Mouse (Mus musculus): Measurements from ENCODE around the gene Pmch. TPM values are rescaled to one million over a fixed set of nuclear protein-coding genes. Genes with fewer than 3 reads are reported as not detected.

Gene Pmch
- not detected in 2 replicates for total RNA-seq (2014; fragmentation: Nextera tagmentation)
- total RNA-seq (2017), result not detected in 2 replicates

DNA sequence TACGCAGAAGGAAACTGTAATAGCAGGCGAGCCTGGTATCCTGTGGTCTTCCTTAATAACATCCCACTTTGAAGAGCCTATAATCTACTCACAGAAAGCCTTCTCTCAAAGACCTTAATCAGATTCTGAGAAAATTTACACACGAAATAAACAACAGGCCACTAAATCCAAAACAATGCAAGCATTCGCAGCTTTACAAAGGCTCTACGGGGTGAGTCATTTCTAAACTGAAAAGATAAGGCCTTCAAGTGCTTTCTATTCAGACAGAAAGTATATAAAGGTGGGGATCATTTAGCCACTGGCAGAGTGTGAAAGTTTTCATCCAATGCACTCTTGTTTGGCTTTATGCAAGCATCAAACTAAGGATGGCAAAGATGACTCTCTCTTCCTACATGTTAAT, at the start of gene Pmch:
TSS of gene Pmch (plus strand) at position 301 of the 400 bp plus-strand sequence.
- ATAC-seq (replicated peaks; ENCODE audit: poor library complexity, severe bottlenecking), result no peak

- ATAC-seq (replicated peaks; ENCODE audit: poor library complexity, severe bottlenecking), result no peak
Observed at GRCm38 (mm10) chr10:88044297-88044696, 46.6 kb upstream of the Pmch start.

DNA sequence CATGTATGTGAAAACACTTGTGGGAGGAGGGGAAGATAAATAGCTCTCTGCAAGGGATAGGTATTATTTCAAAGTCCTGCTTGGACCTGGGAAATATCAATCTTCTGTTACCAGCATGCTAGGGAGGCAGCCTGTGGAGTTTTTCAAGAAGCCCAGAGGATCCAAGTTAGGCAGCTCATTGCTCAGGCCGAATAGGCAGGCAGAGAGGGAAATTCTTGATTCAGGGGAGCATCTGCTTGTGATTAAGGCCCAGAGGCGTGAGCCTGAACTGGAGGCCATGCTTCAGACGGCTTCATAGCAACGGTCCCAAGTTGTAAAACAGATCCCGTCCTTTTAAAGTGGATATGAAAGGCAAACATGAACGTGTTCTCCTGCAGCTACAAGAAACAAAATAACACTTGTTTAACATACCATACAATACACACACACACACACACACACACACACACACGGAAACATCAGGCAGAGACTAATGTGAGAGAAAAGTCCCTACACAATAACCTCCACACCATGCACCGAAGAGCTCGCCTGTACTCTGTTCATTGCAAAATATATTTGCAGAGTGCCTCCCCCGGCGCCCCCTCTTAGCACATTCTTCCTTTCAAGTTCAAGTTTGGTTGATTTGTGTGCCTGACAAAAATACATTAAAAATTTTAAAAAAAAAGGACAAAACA, 44.6 kb upstream of the Pmch start:
- no peak for ATAC-seq (replicated peaks; ENCODE audit: poor library complexity, severe bottlenecking)

- peak; percentile 87 for ATAC-seq (replicated peaks; ENCODE audit: poor library complexity, severe bottlenecking)
Observed at GRCm38 (mm10) chr10:88054233-88054985, 36.5 kb upstream of the Pmch start.

DNA sequence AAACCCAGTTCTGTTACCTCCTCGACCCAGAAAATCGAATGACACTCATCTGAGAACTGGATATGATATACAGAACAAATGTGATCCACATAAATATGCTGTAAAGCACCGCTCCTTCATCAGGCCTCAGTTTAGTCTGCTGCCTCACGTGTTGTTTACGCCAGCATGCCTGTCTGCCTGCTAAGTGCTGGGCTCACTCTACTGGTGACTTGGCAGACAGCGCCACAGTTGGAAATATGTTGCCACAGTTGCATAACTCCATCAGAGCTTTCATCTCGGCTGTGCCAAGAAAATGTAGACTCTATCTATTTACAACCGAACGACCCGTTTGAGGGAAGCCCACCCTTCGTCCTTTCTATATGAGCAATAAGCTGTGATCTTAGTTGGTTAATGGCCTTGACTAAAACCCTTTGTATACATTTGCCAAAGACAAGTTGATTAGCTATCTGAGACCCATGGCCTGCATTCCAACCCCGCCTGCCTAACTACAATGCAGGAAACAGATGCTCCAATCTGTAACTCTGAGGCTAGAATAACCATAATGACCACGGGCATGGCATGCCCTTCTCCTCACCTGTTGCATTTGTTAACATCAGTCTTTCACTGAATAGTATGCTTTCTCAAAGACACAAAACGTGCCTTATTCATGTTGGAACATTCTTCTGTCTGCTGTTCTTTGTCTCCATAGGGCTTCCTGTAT, 33.8 kb upstream of the Pmch start:
- ATAC-seq (replicated peaks; ENCODE audit: poor library complexity, severe bottlenecking), result peak; percentile 55

GRCm38 (mm10) chr10:88063436-88063835, 27.4 kb upstream of the Pmch start:
- no peak for ATAC-seq (replicated peaks; ENCODE audit: poor library complexity, severe bottlenecking)

GRCm38 (mm10) chr10:88064872-88065271, 26.0 kb upstream of the Pmch start:
- ATAC-seq (replicated peaks; ENCODE audit: poor library complexity, severe bottlenecking), result no peak

- no peak for ATAC-seq (replicated peaks; ENCODE audit: poor library complexity, severe bottlenecking)
Observed at GRCm38 (mm10) chr10:88067377-88067776, 23.5 kb upstream of the Pmch start.

- no peak for ATAC-seq (replicated peaks; ENCODE audit: poor library complexity, severe bottlenecking)
Observed at GRCm38 (mm10) chr10:88106169-88106568, 15.3 kb downstream of the Pmch start.

DNA sequence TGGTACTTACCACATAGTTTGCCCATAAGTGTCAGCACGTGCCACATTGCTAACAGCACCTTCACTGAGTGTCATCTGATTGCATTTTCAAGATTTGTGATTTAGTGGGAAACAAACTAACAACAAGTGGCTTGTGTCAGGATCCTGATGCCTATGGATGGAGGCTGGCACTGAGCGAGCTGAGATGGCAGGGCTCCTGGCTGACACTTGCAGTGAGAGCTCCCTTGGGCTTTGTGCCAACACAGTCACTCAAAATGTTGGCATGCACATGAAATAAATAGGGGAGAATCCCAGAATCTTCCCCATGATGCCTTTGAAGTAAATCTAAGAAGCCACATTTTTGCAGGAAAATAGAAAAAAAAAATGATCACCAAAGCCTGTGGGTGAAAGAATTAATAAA, 22.4 kb downstream of the Pmch start:
- no peak for ATAC-seq (replicated peaks; ENCODE audit: poor library complexity, severe bottlenecking)

- ATAC-seq (replicated peaks; ENCODE audit: poor library complexity, severe bottlenecking), result no peak
Observed at GRCm38 (mm10) chr10:88119721-88120120, 28.8 kb downstream of the Pmch start.

- no peak for ATAC-seq (replicated peaks; ENCODE audit: poor library complexity, severe bottlenecking)
Observed at GRCm38 (mm10) chr10:88135630-88136029, 44.8 kb downstream of the Pmch start.

Other genes with a start within 250 kb of the Pmch start
- gene Igf1, start 232.8 kb upstream of the Pmch start, total RNA-seq (2014; fragmentation: Nextera tagmentation), result not detected in 2 replicates
- gene Igf1, start 232.8 kb upstream of the Pmch start, total RNA-seq (2017), result 0.04 TPM in 1 of 2 replicates, not detected in the other
- 9.4 and 9.5 TPM in 2 replicates for gene Parpbp, start 55.9 kb downstream of the Pmch start, total RNA-seq (2014; fragmentation: Nextera tagmentation)
- gene Parpbp, start 55.9 kb downstream of the Pmch start, total RNA-seq (2017), result 23.2 and 34.2 TPM in 2 replicates
- 37.2 and 57.7 TPM in 2 replicates for gene Nup37, start 55.9 kb downstream of the Pmch start, total RNA-seq (2014; fragmentation: Nextera tagmentation)
- 89.4 and 125 TPM in 2 replicates for gene Nup37, start 55.9 kb downstream of the Pmch start, total RNA-seq (2017)
- gene Washc3, start 110.0 kb downstream of the Pmch start, total RNA-seq (2014; fragmentation: Nextera tagmentation), result 69.6 and 93.3 TPM in 2 replicates
- 33.0 and 33.9 TPM in 2 replicates for gene Washc3, start 110.0 kb downstream of the Pmch start, total RNA-seq (2017)